Mouse (Mus musculus) liver (tissue): ENCODE results near the gene Crtc1.

Experiments used
- DNase-seq: peaks from one replicate; pipeline ENCODE4 v3.0.0-alpha.2; 2020; ENCODE audit warnings: mixed read lengths

Gene Crtc1

GRCm38 (mm10) chr8:70461765-70462515, 22.6 kb upstream of the Crtc1 start:
- DNase-seq, result no peak

- no peak for DNase-seq
Measured at GRCm38 (mm10) chr8:70460606-70461005, 21.2 kb upstream of the Crtc1 start.

GRCm38 (mm10) chr8:70460199-70460598, 20.8 kb upstream of the Crtc1 start:
- DNase-seq, result no peak

- no peak for DNase-seq
Measured at GRCm38 (mm10) chr8:70459636-70460035, 20.3 kb upstream of the Crtc1 start.

DNA sequence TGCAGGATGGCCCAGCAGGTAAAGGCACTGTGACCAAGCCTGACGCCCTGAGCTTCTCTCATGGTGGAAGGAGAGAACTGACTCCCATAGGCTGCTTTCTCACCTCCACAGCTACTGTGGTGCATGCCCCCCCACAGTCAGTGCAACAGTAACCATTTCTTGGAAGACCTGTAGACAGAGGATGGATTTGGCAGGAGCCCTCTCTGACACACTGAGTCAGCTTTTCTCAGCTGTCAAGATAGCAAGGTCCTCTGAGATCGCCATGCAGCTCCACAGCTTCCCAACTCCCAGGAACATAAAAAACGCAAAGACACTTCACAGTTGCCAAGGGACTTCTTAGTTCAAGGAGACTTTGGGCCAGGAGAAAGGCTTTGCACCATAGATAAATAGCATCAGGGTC, 19.1 kb upstream of the Crtc1 start:
- no peak for DNase-seq

GRCm38 (mm10) chr8:70457882-70458281, 18.5 kb upstream of the Crtc1 start:
- DNase-seq, result no peak

DNA sequence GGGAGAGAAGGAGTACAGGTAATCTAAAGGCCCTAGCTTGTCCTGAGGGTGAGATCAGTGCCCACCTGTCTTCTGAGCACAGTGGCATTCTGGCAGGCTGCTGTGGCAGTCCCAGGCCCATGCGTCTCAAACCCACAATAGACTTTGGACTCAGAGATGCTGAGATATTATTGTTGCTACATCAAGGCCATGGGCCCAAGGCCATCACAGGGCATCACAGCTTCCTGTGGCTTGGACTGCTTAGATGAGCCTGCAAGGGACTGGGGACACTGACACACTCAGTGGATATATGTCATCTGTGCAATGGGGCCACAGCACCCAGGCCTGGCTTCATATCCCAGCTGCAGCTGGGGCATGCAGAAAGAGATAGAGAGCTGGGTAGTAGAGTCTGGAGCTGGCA, 17.6 kb upstream of the Crtc1 start:
- no peak for DNase-seq

- DNase-seq, result no peak
Measured at GRCm38 (mm10) chr8:70453852-70454251, 14.5 kb upstream of the Crtc1 start.

GRCm38 (mm10) chr8:70452196-70452966, 13.0 kb upstream of the Crtc1 start:
- DNase-seq, result no peak

- no peak for DNase-seq
Measured at GRCm38 (mm10) chr8:70447639-70448420, 8.5 kb upstream of the Crtc1 start.

DNA sequence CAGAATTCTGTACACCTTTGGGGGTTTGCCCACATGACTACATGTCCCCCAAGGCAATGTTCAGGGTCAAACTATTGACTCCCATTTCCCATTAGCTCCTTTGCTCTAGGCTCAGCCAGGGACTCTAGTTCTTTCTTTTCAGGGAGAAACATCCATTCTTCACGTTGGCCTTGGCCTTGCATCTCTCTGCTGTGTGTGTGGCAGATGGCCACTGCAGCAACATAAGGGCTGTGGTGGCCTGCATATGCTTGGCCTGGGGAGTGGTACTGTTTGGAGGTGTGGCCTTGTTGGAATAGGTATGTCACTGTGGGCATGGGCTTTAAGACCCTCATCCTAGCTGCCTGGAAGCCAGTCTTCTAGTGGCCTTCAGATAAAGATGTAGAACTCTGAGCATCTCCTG, 6.6 kb upstream of the Crtc1 start:
- DNase-seq, result no peak

GRCm38 (mm10) chr8:70443326-70443725, 3.9 kb upstream of the Crtc1 start:
- DNase-seq, result peak; percentile 83

GRCm38 (mm10) chr8:70441565-70441964, 2.2 kb upstream of the Crtc1 start:
- no peak for DNase-seq

DNA sequence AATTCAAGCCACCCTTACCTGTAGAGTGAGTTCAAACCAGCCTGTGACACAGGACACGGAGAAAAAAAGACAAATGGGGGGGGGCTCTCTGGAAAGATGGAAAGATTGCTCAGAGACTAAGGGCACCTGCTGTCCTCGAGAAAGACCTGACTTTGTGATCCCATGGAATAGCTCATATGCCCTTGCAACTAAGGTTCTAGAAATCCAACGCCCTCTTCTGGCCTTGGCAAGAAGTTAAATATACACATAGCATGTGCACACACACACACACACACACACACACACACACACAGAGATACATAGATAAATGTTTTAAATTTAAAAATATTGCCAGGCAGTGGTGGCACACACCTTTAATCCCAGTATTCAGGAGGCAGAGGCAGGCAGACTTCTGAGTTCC, 867 bp upstream of the Crtc1 start:
- no peak for DNase-seq

GRCm38 (mm10) chr8:70439848-70440179, 435 bp upstream of the Crtc1 start:
- no peak for DNase-seq

DNA sequence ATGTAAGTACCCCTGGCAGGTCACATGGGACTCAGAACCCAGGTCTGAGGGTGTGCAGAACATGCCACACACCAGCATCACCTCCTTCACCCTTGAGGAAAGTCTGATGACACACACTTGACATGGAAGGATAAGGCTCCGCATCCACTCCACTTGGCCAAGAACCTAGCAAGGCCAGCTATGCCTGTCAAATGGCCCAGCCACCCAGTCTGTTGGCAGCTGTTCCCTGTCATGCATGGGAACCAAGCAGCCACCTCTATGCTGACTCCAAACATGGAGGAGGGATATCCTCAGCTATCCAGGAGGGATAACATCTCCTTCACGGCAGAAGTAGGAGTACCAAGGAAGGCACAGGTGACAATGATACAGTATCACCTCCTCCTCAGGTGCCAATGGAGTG, 956 bp downstream of the Crtc1 start:
- no peak for DNase-seq

- DNase-seq, result no peak
Measured at GRCm38 (mm10) chr8:70435156-70435555, 4.2 kb downstream of the Crtc1 start.

DNA sequence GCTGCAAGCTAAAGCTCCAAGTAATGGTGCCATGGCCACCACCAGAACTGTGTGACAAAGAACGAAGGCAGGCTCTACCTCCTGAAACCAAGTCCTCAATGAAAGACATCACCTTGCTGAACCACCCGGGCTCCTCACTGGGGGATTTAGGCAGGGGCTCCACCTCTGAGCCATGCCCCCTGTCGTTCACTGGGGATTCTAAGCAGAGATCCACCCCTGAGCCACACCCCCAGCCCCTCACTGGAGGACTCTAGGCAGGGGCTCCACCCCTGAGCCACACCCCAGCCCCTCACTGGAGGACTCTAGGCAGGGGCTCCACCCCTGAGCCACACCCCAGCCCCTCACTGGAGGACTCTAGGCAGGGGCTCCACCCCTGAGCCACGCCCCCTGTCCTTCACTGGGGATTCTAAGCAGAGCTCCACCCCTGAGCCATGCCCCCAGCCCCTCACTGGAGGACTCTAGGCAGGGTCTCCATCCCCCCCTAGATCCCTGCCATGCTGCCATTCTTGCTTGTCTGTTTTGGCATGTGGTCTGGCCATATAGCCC, 6.3 kb downstream of the Crtc1 start:
- peak; percentile 68 for DNase-seq

- no peak for DNase-seq
Measured at GRCm38 (mm10) chr8:70431213-70431612, 8.2 kb downstream of the Crtc1 start.

DNA sequence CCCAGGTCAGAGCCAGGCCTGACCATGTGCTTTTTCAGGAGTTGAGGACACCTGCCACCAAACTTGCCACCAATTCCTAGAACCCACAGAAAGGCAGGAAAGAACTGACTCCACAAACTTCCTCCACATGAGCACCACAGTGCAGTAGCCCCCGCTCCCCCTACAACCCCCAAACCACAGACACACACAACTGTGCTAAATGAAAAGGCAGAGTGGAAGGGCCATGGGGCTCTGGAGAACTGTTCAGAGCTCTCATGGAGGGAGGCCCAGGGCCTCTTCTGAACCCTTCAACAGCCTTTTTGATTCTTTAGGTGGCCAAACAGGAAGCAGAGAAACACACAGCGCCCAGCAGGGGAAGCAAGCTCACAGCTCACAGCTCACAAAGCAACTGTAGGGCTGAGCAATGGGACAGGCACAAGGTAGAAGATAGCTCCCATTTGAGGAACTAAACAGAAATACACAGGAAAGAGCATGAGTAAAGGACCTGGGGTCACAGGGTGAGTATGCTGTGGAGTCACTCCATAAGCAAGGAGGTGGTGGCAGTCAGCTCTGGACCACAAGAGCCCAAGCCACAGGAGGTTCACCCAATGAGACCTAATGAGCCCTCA, 13.0 kb downstream of the Crtc1 start:
- no peak for DNase-seq

GRCm38 (mm10) chr8:70422722-70423121, 16.7 kb downstream of the Crtc1 start:
- peak; percentile 65 for DNase-seq

DNA sequence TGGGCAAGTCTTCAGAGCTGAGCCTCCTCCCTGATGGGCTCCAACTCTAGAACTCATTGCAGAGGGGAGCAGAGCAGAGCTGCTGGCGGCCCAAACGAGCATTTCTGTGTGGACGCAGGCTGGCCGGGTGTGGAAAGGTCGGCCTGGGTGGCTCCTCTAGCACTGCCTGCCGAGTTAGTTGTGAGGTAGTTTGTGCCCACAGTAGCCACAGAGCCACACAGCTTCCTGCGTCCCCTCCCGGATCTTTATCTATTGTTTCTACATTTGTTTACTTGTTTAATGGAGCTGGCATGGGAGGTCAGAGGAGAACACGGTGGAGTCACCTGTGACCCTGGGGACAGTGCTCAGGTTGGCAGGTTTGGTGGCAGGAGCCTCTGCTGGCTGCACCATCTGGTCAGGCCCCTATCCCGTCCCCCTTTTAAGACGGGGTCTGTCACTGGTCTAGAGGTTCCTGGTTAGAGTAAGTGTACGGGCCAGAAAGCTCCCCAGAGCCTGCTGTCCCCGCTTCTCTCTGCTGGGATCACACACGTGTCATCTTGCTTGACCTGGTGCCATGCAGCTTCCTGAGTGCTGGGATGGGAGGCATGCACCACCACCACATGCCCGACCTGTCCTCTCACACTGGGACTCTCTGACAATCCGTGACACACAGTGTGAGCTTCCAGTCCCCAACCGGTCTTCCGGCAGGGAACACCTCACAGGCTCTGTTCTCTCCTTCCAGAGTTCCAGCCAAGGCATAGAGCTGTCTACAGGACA, 17.9 kb downstream of the Crtc1 start:
- no peak for DNase-seq
